ENCODE assay signal across 8 mouse cellular contexts in genomic region chr11:33097855-33098254, GRCm38 (mm10). TPM values are rescaled to one million over a fixed set of nuclear protein-coding genes. Genes with fewer than 3 reads are reported as not detected.
A peak's percentile ranks its signal among the peaks of the same experiment; 100 is the strongest.
DNase-seq lines count a peak whose midpoint lies in the region; ATAC-seq lines count a peak whose summit lies in the region.

No protein-coding gene starts in this region.

- WGBS in forebrain, embryonic 10.5 days = 52% methylated on average over 8 of the region's 8 CpGs
- WGBS in forebrain, embryonic 12.5 days = 57% methylated on average over 8 of the region's 8 CpGs
- 34% methylated on average over 8 of the region's 8 CpGs for WGBS in liver, embryonic 12.5 days (ENCODE audit: insufficient replicate concordance)

- H3K9ac ChIP-seq in forebrain, embryonic 12.5 days = no peak overlapping the region
- no peak overlapping the region for H3K9ac ChIP-seq in liver, embryonic 12.5 days

- no peaks in the 10 kb centered on the region for H3K36me3 ChIP-seq in forebrain, embryonic 10.5 days (replicated peaks)
- no peaks in the 10 kb centered on the region for H3K36me3 ChIP-seq in forebrain, embryonic 12.5 days (replicated peaks)
- no peaks in the 10 kb centered on the region for H3K36me3 ChIP-seq in liver, embryonic 12.5 days

- no peak overlapping the region for H3K4me3 ChIP-seq in forebrain, embryonic 10.5 days
- no peak overlapping the region for H3K4me3 ChIP-seq in forebrain, embryonic 12.5 days (replicated peaks)
- no peak overlapping the region for H3K4me3 ChIP-seq in liver, embryonic 12.5 days

- H3K4me1 ChIP-seq in forebrain, embryonic 10.5 days = peaks cover 20% of the 10 kb centered on the region
- peaks cover 16% of the 10 kb centered on the region for H3K4me1 ChIP-seq in forebrain, embryonic 12.5 days
- H3K4me1 ChIP-seq in liver, embryonic 12.5 days = no peaks in the 10 kb centered on the region

- peak; percentile 47 for DNase-seq in forebrain, embryonic 10.5 days (ENCODE audit: extremely low spot score, low spot score)
- peak; percentile 53 for DNase-seq in liver
- peak; percentile 50 for DNase-seq in adrenal gland, postnatal 25 days
- peak; percentile 62 for DNase-seq in gastrocnemius, postnatal 10 days
- peak; percentile 49 for DNase-seq in lung, postnatal 36 days
- DNase-seq in Muller cell, postnatal 12 days (ENCODE audit: inconsistent ontology term) = no peak

- H3K4me2 ChIP-seq in forebrain, embryonic 12.5 days = no peak overlapping the region
- H3K4me2 ChIP-seq in liver, embryonic 12.5 days = no peak overlapping the region

- no peaks in the 10 kb centered on the region for H3K9me3 ChIP-seq in forebrain, embryonic 10.5 days
- H3K9me3 ChIP-seq in forebrain, embryonic 12.5 days = no peaks in the 10 kb centered on the region
- H3K9me3 ChIP-seq in liver, embryonic 12.5 days (replicated peaks) = no peaks in the 10 kb centered on the region

- peaks cover 18% of the 10 kb centered on the region; the same call in 1 of the 2 replicates for H3K27me3 ChIP-seq in forebrain, embryonic 10.5 days (ENCODE audit: poor library complexity, severe bottlenecking)
- peaks cover 8% of the 10 kb centered on the region; the same call in 1 of the 2 replicates for H3K27me3 ChIP-seq in forebrain, embryonic 12.5 days
- peaks cover 14% of the 10 kb centered on the region; the same call in 1 of the 2 replicates for H3K27me3 ChIP-seq in liver, embryonic 12.5 days (replicated peaks)

- no peak for ATAC-seq in forebrain, embryonic 12.5 days (ENCODE audit: low FRiP score)
- no peak for ATAC-seq in liver, embryonic 12.5 days

- H3K27ac ChIP-seq in forebrain, embryonic 10.5 days = no peak overlapping the region
- H3K27ac ChIP-seq in forebrain, embryonic 12.5 days = no peak overlapping the region
- H3K27ac ChIP-seq in liver, embryonic 12.5 days = no peak overlapping the region

RNA-seq across cellular contexts. Expression of gene Fgf18, which starts 49.3 kb away (rescaled TPM):
- polyA plus RNA-seq in forebrain, embryonic 10.5 days (2016; fragmentation: Nextera tagmentation; extraction: Ambion mirVana) = 3.6 and 3.8 TPM in 2 replicates
- 2.1 and 2.4 TPM in 2 replicates for polyA plus RNA-seq in forebrain, embryonic 12.5 days (2016; fragmentation: Nextera tagmentation; extraction: Ambion mirVana)
- 0.44 and 0.60 TPM in 2 replicates for polyA plus RNA-seq in liver, embryonic 12.5 days (2016; fragmentation: Nextera tagmentation; extraction: Ambion mirVana)
- total RNA-seq in adrenal gland, postnatal 25 days (2021) = 0.79 and 1.6 TPM in 2 replicates
- total RNA-seq in gastrocnemius, postnatal 10 days (2021) = 1 to 10 TPM; 7.3 to 9.3 TPM
